Mouse (Mus musculus): ENCODE results near the gene Rapgef6.

Gene Rapgef6

GRCm38 (mm10) chr11:54735114-54735513, 212.5 kb downstream of the Rapgef6 start:
- DNase-seq (ENCODE audit: low spot score in 2 of 2): no peak

- DNase-seq (ENCODE audit: low spot score in 2 of 2): no peak
These were observed 214.3 kb downstream of the Rapgef6 start for GRCm38 (mm10) chr11:54736903-54737302.

- no peak for DNase-seq (ENCODE audit: low spot score in 2 of 2)
These were observed 216.5 kb downstream of the Rapgef6 start for GRCm38 (mm10) chr11:54739012-54739750.

- no peak for DNase-seq (ENCODE audit: low spot score in 2 of 2)
These were observed 218.7 kb downstream of the Rapgef6 start for GRCm38 (mm10) chr11:54741330-54741729.

- no peak for DNase-seq (ENCODE audit: low spot score in 2 of 2)
These were observed 221.6 kb downstream of the Rapgef6 start for GRCm38 (mm10) chr11:54744231-54744630.
